Mouse (Mus musculus) limb, embryonic 12.5 days (tissue): ENCODE results near the gene Dnase2b. TPM values are rescaled to one million over a fixed set of nuclear protein-coding genes. Genes with fewer than 3 reads are reported as not detected.

ENCODE experiments used
- ATAC-seq: fragments of 200-750 bp; cut with Nextera tagmentation; 2 replicates; pipeline ENCODE4 v1.8.0; 2017; ENCODE audit warnings: low read depth, moderate TSS enrichment; ENCODE audit not compliant: insufficient number of reproducible peaks, insufficient read depth, low FRiP score, low TSS enrichment
- H3K27ac ChIP-seq: fragments of 300-500 bp; sonication (generic); 2 replicates; pipeline ENCODE4 v1.5.1; 2016; ENCODE audit warnings: mild to moderate bottlenecking, moderate library complexity
- H3K27me3 ChIP-seq: fragments of 300-500 bp; sonication (generic); 2 replicates; pipeline ENCODE4 v1.6.1; 2016; ENCODE audit warnings: mild to moderate bottlenecking, moderate library complexity
- H3K36me3 ChIP-seq: fragments of 300-500 bp; sonication (generic); 2 replicates; pipeline ENCODE4 v1.6.1; 2016; ENCODE audit warnings: mild to moderate bottlenecking, moderate library complexity
- H3K4me1 ChIP-seq: fragments of 300-500 bp; sonication (generic); replicated peaks from 2 replicates; pipeline ENCODE4 v1.6.1; 2016
- H3K4me2 ChIP-seq: fragments of 300-500 bp; sonication (generic); 2 replicates; pipeline ENCODE4 v1.6.1; 2016; ENCODE audit warnings: mild to moderate bottlenecking, moderate library complexity
- H3K4me3 ChIP-seq: fragments of 300-500 bp; sonication (generic); replicated peaks from 2 replicates; pipeline ENCODE4 v1.5.1; 2016; ENCODE audit warnings: mild to moderate bottlenecking
- H3K9ac ChIP-seq: fragments of 300-500 bp; sonication (generic); replicated peaks from 2 replicates; pipeline ENCODE4 v1.6.1; 2016; ENCODE audit warnings: mild to moderate bottlenecking, moderate library complexity
- H3K9me3 ChIP-seq: fragments of 300-500 bp; sonication (generic); 2 replicates; pipeline ENCODE4 v1.6.1; 2016; ENCODE audit warnings: mild to moderate bottlenecking, moderate library complexity
- WGBS: fragments of 180-500 bp; shearing (Covaris S2); methylation state at CpG from one replicate; pipeline ENCODE4 v1.1.7; 2016; 5-methylcytosine and 5-hydroxymethylcytosine counted together
- polyA plus RNA-seq: library from polyadenylated mRNA; unstranded; fragments of >200 nt; fragmentation: Nextera tagmentation; extraction: Ambion mirVana; gene quantifications from 2 replicates; pipeline ENCODE4 v1.2.1, GENCODE M21; 2016

Gene Dnase2b
- polyA plus RNA-seq, 1 experiment from 2014 or later = not detected

GRCm38 (mm10) chr3:146641818-146642427 is 26.5 kb upstream of the Dnase2b start:
- WGBS = 32% methylated on average over 4 of the region's 4 CpGs
- Histone ChIP-seq H3K4me3 (no peak overlapping the region), H3K4me1 (no peaks in the 10 kb centered on the region), H3K9me3 (peaks cover 4% of the 10 kb centered on the region; the same call in 1 of the 2 replicates), H3K4me2 (no peak overlapping the region), H3K36me3 (no peaks in the 10 kb centered on the region), H3K9ac (no peak overlapping the region), H3K27ac (no peak overlapping the region), H3K27me3 (no peaks in the 10 kb centered on the region)
- no peak for ATAC-seq

GRCm38 (mm10) chr3:146632506-146632905 is 17.1 kb upstream of the Dnase2b start:
- H3K4me2 ChIP-seq = no peak overlapping the region
- H3K4me1 ChIP-seq = no peaks in the 10 kb centered on the region
- no peak overlapping the region for H3K27ac ChIP-seq
- H3K4me3 ChIP-seq = no peak overlapping the region
- no peak overlapping the region for H3K9ac ChIP-seq
- H3K9me3 ChIP-seq = no peaks in the 10 kb centered on the region
- H3K36me3 ChIP-seq = no peaks in the 10 kb centered on the region
- no peaks in the 10 kb centered on the region for H3K27me3 ChIP-seq
- WGBS = 81% methylated on average over 5 of the region's 5 CpGs
- no peak for ATAC-seq

- Histone ChIP-seq H3K9ac (no peak overlapping the region), H3K4me2 (no peak overlapping the region), H3K4me1 (no peaks in the 10 kb centered on the region), H3K9me3 (no peaks in the 10 kb centered on the region), H3K27ac (no peak overlapping the region), H3K27me3 (no peaks in the 10 kb centered on the region), H3K4me3 (no peak overlapping the region), H3K36me3 (no peaks in the 10 kb centered on the region)
- WGBS = 83% methylated on average over 8 of the region's 8 CpGs
- ATAC-seq = no peak
Observed at GRCm38 (mm10) chr3:146628227-146628982, 13.0 kb upstream of the Dnase2b start.

- no peak overlapping the region for H3K9ac ChIP-seq
- no peak for ATAC-seq
- no peaks in the 10 kb centered on the region for H3K27me3 ChIP-seq
- no peak overlapping the region for H3K4me2 ChIP-seq
- no peak overlapping the region for H3K27ac ChIP-seq
- H3K9me3 ChIP-seq = no peaks in the 10 kb centered on the region
- H3K4me3 ChIP-seq = no peak overlapping the region
- H3K36me3 ChIP-seq = no peaks in the 10 kb centered on the region
- 94% methylated on average over 4 of the region's 4 CpGs for WGBS
- no peaks in the 10 kb centered on the region for H3K4me1 ChIP-seq
Observed at GRCm38 (mm10) chr3:146625766-146626165, 10.4 kb upstream of the Dnase2b start.

- Histone ChIP-seq H3K27me3 (no peaks in the 10 kb centered on the region), H3K4me2 (no peak overlapping the region), H3K9ac (no peak overlapping the region), H3K36me3 (no peaks in the 10 kb centered on the region), H3K4me1 (no peaks in the 10 kb centered on the region), H3K4me3 (no peak overlapping the region), H3K9me3 (no peaks in the 10 kb centered on the region), H3K27ac (no peak overlapping the region)
- 86% methylated on average over 11 of the region's 11 CpGs for WGBS
- ATAC-seq = no peak
Observed at GRCm38 (mm10) chr3:146621966-146622365, 6.6 kb upstream of the Dnase2b start.

- H3K36me3 ChIP-seq = no peaks in the 10 kb centered on the region
- no peak overlapping the region for H3K9ac ChIP-seq
- H3K9me3 ChIP-seq = no peaks in the 10 kb centered on the region
- H3K27me3 ChIP-seq = no peaks in the 10 kb centered on the region
- H3K4me1 ChIP-seq = no peaks in the 10 kb centered on the region
- H3K4me3 ChIP-seq = no peak overlapping the region
- H3K27ac ChIP-seq = no peak overlapping the region
- H3K4me2 ChIP-seq = no peak overlapping the region
- ATAC-seq = no peak
- 90% methylated on average over 14 of the region's 14 CpGs for WGBS
Observed at GRCm38 (mm10) chr3:146620555-146621249, 5.3 kb upstream of the Dnase2b start.

- 89% methylated on average over 10 of the region's 10 CpGs for WGBS
- no peak for ATAC-seq
- H3K4me1 ChIP-seq = no peaks in the 10 kb centered on the region
Observed at GRCm38 (mm10) chr3:146620101-146620500, 4.7 kb upstream of the Dnase2b start.

GRCm38 (mm10) chr3:146618357-146618756 is 3.0 kb upstream of the Dnase2b start:
- no peaks in the 10 kb centered on the region for H3K27me3 ChIP-seq
- H3K4me3 ChIP-seq = no peak overlapping the region
- no peak overlapping the region for H3K4me2 ChIP-seq
- H3K27ac ChIP-seq = no peak overlapping the region
- ATAC-seq = no peak
- H3K9me3 ChIP-seq = no peaks in the 10 kb centered on the region
- no peaks in the 10 kb centered on the region for H3K36me3 ChIP-seq
- H3K9ac ChIP-seq = no peak overlapping the region
- H3K4me1 ChIP-seq = no peaks in the 10 kb centered on the region
- WGBS = 75% methylated on average over 4 of the region's 4 CpGs

More at GRCm38 (mm10) chr3:146620101-146620500, 4.7 kb upstream of the Dnase2b start:
- no peaks in the 10 kb centered on the region for H3K36me3 ChIP-seq
- no peak overlapping the region for H3K4me2 ChIP-seq
- no peak overlapping the region for H3K27ac ChIP-seq
- no peaks in the 10 kb centered on the region for H3K27me3 ChIP-seq
- no peak overlapping the region for H3K9ac ChIP-seq
- H3K9me3 ChIP-seq = no peaks in the 10 kb centered on the region
- no peak overlapping the region for H3K4me3 ChIP-seq

GRCm38 (mm10) chr3:146617946-146618345 is 2.5 kb upstream of the Dnase2b start:
- H3K4me3 ChIP-seq = no peak overlapping the region
- no peaks in the 10 kb centered on the region for H3K27me3 ChIP-seq
- no peaks in the 10 kb centered on the region for H3K9me3 ChIP-seq
- no peak overlapping the region for H3K9ac ChIP-seq
- no peak overlapping the region for H3K27ac ChIP-seq
- no peaks in the 10 kb centered on the region for H3K36me3 ChIP-seq
- no peak for ATAC-seq
- H3K4me2 ChIP-seq = no peak overlapping the region
- no peaks in the 10 kb centered on the region for H3K4me1 ChIP-seq

GRCm38 (mm10) chr3:146616533-146617283 is 1.3 kb upstream of the Dnase2b start:
- WGBS = 68% methylated on average over 5 of the region's 5 CpGs
- H3K4me1 ChIP-seq = no peaks in the 10 kb centered on the region
- no peaks in the 10 kb centered on the region for H3K36me3 ChIP-seq
- no peak for ATAC-seq
- H3K9ac ChIP-seq = no peak overlapping the region
- no peak overlapping the region for H3K4me2 ChIP-seq
- no peak overlapping the region for H3K27ac ChIP-seq
- no peaks in the 10 kb centered on the region for H3K9me3 ChIP-seq
- no peak overlapping the region for H3K4me3 ChIP-seq
- H3K27me3 ChIP-seq = no peaks in the 10 kb centered on the region

- Histone ChIP-seq H3K4me1 (no peaks in the 10 kb centered on the region), H3K4me3 (no peak overlapping the region), H3K27me3 (no peaks in the 10 kb centered on the region), H3K9ac (no peak overlapping the region), H3K4me2 (no peak overlapping the region), H3K9me3 (no peaks in the 10 kb centered on the region), H3K36me3 (no peaks in the 10 kb centered on the region), H3K27ac (no peak overlapping the region)
- no peak for ATAC-seq
- WGBS = 88% methylated on average over 4 of the region's 4 CpGs
Observed at GRCm38 (mm10) chr3:146611821-146612220, 3.6 kb downstream of the Dnase2b start.
